Mouse (Mus musculus) CH12.LX (cell line): ENCODE results near the gene Hdac1.

ENCODE experiments used
- BHLHE40 ChIP-seq: IDR thresholded peaks from 2 replicates; pipeline ENCODE4 v1.6.1; 2011; ENCODE audit warnings: mild to moderate bottlenecking, low read depth, low read length, improper control_type of control experiment
- CHD2 ChIP-seq: IDR thresholded peaks from 2 replicates; pipeline ENCODE4 v1.6.1; 2011; ENCODE audit warnings: low read length, improper control_type of control experiment
- CTCF ChIP-seq, 2 experiments: IDR thresholded peaks in 1 of 2; conservative IDR thresholded peaks in 1 of 2; 2 replicates each; pipeline ENCODE4 v1.5.1; 2011 to 2012; ENCODE audit warnings: low read depth in 2 of 2, low read length in 2 of 2, improper control_type of control experiment in 1 of 2, inconsistent platforms in 1 of 2, mild to moderate bottlenecking in 1 of 2, moderate library complexity in 1 of 2
- ELF1 ChIP-seq: IDR thresholded peaks from 2 replicates; pipeline ENCODE4 v1.6.1; 2014; ENCODE audit warnings: low read depth, mild to moderate bottlenecking, inconsistent platforms, low read length, improper control_type of control experiment
- JUND ChIP-seq: conservative IDR thresholded peaks from 2 replicates; pipeline ENCODE4 v1.6.1; 2011; ENCODE audit warnings: low read depth, low read length, improper control_type of control experiment
- KAT2A ChIP-seq: IDR thresholded peaks from 2 replicates; pipeline ENCODE4 v1.6.1; 2012; ENCODE audit warnings: low read length, improper control_type of control experiment, inconsistent platforms; ENCODE audit not compliant: insufficient replicate concordance
- MEF2A ChIP-seq: IDR thresholded peaks from 2 replicates; pipeline ENCODE4 v1.6.1; 2014; ENCODE audit warnings: low read depth, mild to moderate bottlenecking, inconsistent platforms, low read length, improper control_type of control experiment, borderline replicate concordance
- MYC ChIP-seq: IDR thresholded peaks from 2 replicates; pipeline ENCODE4 v1.6.1; 2011; ENCODE audit warnings: low read depth, mild to moderate bottlenecking, improper control_type of control experiment, low read length
- POLR2A ChIP-seq: IDR thresholded peaks from 2 replicates; pipeline ENCODE4 v1.6.1; 2011; ENCODE audit warnings: low read depth, mild to moderate bottlenecking, improper control_type of control experiment, low read length
- POLR2AphosphoS2 ChIP-seq: IDR thresholded peaks from 2 replicates; pipeline ENCODE4 v1.6.1; 2011; ENCODE audit warnings: low read depth, low read length, improper control_type of control experiment
- RAD21 ChIP-seq: IDR thresholded peaks from 2 replicates; pipeline ENCODE4 v1.6.1; 2011; ENCODE audit warnings: low read depth, mild to moderate bottlenecking, low read length, improper control_type of control experiment, moderate library complexity

GRCm38 (mm10) chr4:129502327-129502888 lies 40.1 kb downstream of the Hdac1 start:
- TF ChIP-seq ELF1, result no peak
- TF ChIP-seq KAT2A, result no peak
- no peak for TF ChIP-seq MYC
- TF ChIP-seq POLR2AphosphoS2, result no peak
- no peak for TF ChIP-seq RAD21
- TF ChIP-seq POLR2A, result no peak
- no peak for TF ChIP-seq CTCF (conservative IDR thresholded peaks at IDR 0.05 in 1 of 2, IDR thresholded peaks at IDR 0.05 in 1 of 2; ENCODE audit: low read depth in 2 of 2, low read length in 2 of 2)
- no peak for TF ChIP-seq CHD2
- TF ChIP-seq MEF2A, result no peak
- no peak for TF ChIP-seq BHLHE40
- TF ChIP-seq JUND, result no peak
